Mouse (Mus musculus) heart, postnatal 25 days (tissue): ENCODE measurements at regions not wholly inside any gene's neighbourhood (a gene's known extent, or its start where the extent isn't known, plus 50 kb on each side); places are given as distances from the start of the nearest gene placed in this dataset.

Experiments
- DNase-seq: peaks from one replicate; pipeline ENCODE4 v3.0.0; 2022; ENCODE audit warnings: low spot score
- intact Hi-C: fragments of 180-260 bp; cut with DNase I; formaldehyde crosslinking; loops from one replicate; pipeline ENCODE4 v1.15.1; 2025

- intact Hi-C loops = no loop called here
- DNase-seq = no peak
These were observed 186.4 kb upstream of the Nampt start for GRCm38 (mm10) chr12:32632935-32633334.

- no peak for DNase-seq
- intact Hi-C loops = no loop called here
These were observed 184.3 kb upstream of the Nampt start for GRCm38 (mm10) chr12:32635055-32635454.

DNA sequence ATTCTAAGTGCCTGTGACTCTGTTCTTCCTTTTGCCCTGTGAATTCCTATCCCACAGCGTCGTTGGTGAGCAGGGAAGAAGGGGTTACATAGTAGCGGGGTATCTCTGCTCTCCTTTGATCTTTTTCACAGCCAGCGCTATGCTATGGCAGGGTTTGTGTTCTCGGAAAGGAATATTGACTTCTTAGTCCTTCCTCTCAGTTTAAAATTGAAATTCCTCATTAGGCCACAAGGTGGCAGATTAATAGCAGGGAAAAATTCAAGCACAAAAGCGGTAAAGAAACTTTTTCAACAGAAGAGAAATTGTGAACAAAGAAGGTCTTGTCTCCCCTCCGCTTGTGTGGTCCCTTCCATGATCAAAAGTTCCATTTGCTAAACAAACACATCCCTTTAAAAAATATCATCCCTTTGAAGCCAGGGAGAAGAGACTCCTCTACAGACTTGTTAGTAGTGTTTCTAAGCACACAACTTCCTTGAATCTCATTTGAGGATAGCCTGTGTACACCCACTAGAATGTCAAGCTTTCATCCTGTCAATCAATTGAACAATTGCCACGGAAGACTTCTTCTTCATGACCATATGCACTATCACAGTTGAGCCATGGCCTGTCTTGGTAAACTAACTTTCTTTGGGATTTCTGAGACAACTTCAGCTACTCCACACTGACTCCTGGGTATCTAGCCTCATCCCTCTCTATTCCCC is 181.8 kb upstream of the Nampt start:
- intact Hi-C loops = loop anchor here (1.0 to 2.0 kb wide), 2 partner anchors 189 to 260 kb away; no protein-coding TSS in a partner anchor
- DNase-seq = no peak

DNA sequence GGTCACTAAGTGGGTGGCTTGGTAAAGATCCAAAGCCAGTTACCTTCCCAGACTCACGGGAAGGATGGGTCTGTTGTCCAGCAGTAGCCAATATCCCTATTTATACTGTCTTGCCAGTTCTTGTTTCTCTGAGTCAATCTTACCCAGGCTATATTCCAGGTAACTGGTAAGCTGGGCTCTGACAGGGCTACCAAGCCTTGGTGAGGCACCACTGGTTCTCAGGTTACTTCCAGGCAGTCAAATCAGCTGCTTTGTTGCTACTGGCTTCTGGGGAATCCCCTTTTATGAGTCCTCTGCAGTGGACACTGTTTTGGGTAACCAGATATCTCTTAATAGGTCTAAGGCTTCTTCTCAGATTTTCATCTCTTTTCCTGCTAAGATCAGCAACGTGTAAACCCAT is 178.8 kb upstream of the Nampt start:
- intact Hi-C loops = no loop called here
- no peak for DNase-seq

- intact Hi-C loops = no loop called here
- DNase-seq = no peak
These were observed 176.9 kb upstream of the Nampt start for GRCm38 (mm10) chr12:32642493-32642892.

GRCm38 (mm10) chr12:32653096-32653495 is 166.2 kb upstream of the Nampt start:
- DNase-seq = no peak
- intact Hi-C loops = no loop called here

GRCm38 (mm10) chr12:32656194-32656593 is 163.2 kb upstream of the Nampt start:
- intact Hi-C loops = loop anchor here (2.0 kb wide), 1 partner anchor 23 kb away; no protein-coding TSS in a partner anchor
- DNase-seq = no peak

DNA sequence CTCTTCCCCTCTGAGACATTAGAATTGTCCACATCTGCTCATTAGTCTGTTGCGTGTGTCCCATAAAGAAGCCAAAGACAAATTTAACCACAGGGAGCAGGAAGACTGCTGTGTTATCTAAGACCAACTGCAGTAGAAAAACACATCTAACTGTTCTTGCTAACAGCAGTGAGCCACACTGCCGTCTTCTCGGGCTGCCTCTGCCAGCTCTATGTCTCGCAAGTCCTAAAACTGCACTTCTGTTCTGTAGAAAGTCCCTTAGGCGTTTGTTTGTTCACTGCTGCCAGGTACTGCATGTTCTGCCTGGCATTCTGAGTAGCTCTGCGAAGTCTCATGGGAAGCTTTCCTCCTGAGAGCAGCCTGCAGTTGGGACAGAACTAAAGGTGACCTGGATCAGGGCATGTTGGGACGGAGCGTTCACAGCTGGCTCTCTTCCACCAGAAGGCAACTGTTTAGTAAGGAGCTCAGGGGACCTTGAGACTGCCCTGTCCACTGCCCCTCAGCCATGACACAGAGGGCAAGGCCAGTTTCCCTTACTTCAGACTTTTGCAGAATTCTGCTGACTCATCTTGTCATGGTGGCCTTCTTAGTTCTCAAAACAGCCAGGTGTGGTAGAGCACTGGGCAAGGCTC is 157.4 kb upstream of the Nampt start:
- DNase-seq = peak; percentile 23
- intact Hi-C loops = loop anchor here (5.0 kb wide), 1 partner anchor 105 kb away; no protein-coding TSS in a partner anchor

- intact Hi-C loops = no loop called here
- DNase-seq = no peak
These were observed 153.3 kb upstream of the Nampt start for GRCm38 (mm10) chr12:32666040-32666439.

DNA sequence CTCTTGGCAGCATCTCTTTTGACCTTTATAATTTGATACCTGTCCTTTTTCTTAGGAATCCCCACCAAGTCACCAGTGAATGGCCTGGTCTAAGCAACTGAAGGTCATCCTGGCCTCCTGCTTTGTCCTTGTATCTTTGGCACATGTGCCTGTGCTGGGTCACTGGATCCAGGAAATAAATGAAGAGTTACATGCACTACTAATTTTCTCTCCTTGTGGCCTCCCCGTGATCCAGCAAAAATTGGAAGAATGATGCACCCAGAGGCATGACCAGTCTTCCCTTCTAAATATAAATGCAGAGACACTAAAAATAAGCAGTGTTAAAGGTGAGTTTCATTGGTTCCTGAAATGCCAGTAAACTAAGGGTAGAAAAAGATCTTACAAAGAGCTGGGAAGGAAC is 141.4 kb upstream of the Nampt start:
- no peak for DNase-seq
- intact Hi-C loops = loop anchor here (2.0 to 5.0 kb wide), 2 partner anchors 21 to 84 kb away; no protein-coding TSS in a partner anchor

DNA sequence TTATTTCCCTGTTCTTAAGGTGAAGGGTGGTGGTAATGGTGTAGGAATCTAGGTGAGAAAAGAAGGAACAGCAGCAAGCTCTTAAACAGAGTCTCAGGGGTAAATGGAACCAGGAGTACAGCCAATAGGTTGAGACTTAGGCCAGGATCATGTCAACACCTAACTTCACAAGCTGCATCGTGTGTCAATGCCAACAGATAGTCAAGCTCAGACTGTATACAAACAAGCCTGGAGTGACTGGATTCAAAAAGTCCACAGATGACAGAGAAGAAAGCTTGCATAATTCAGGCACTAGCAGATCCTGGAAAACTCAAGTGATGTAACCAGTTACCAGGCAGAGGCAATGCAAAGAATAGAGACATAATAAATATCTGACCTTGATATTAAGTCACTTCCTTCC is 140.6 kb upstream of the Nampt start:
- DNase-seq = peak; percentile 14
- intact Hi-C loops = loop anchor here (2.0 to 5.0 kb wide), 2 partner anchors 22 to 84 kb away; no protein-coding TSS in a partner anchor

DNA sequence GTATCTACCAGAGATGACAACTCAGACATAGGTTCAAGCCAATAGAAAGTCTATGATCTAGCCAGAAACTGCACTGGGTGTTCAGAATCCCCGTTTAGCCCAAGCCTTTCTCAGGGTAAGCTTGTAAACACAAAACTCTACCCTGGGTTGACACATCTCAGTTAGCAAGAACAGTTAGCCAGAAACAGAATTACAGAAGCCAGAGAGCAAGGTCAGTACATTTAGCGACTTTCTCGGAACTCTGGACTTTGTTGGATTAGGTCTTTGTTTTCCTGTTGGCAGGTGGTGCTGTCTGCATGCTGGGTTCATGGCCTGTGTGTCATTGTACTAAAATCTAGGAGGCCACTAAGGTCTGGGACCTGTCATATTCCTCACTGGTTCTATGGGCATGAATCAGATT is 137.4 kb upstream of the Nampt start:
- intact Hi-C loops = no loop called here
- no peak for DNase-seq

- DNase-seq = no peak
- intact Hi-C loops = no loop called here
These were observed 136.0 kb upstream of the Nampt start for GRCm38 (mm10) chr12:32683375-32683774.

GRCm38 (mm10) chr12:32685788-32686385 is 133.5 kb upstream of the Nampt start:
- intact Hi-C loops = no loop called here
- DNase-seq = no peak

DNA sequence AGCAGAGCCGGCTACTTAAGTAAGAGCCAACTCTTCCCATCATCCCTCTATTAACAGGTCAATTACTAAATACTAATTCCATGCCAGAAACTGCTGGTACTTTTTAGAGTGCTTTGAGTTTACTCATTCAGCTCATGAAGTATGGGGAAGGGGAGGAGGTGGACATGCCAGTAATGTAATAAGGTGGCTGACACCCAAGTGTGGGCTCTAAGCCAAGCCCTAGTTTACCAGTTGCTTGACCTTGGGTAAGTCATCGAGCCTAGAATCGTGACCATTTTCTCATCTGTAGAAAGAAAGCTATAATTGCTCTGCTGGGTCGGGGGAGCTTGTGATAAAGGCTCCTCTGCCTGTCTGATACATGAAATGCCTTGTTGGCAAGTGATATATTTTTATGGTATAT is 130.0 kb upstream of the Nampt start:
- intact Hi-C loops = no loop called here
- no peak for DNase-seq

- intact Hi-C loops = no loop called here
These were observed 129.2 kb upstream of the Nampt start for GRCm38 (mm10) chr12:32690096-32690495.

GRCm38 (mm10) chr12:32692081-32692819 is 127.1 kb upstream of the Nampt start:
- intact Hi-C loops = no loop called here
- DNase-seq = no peak

More at GRCm38 (mm10) chr12:32690096-32690495, 129.2 kb upstream of the Nampt start:
- DNase-seq = no peak

DNA sequence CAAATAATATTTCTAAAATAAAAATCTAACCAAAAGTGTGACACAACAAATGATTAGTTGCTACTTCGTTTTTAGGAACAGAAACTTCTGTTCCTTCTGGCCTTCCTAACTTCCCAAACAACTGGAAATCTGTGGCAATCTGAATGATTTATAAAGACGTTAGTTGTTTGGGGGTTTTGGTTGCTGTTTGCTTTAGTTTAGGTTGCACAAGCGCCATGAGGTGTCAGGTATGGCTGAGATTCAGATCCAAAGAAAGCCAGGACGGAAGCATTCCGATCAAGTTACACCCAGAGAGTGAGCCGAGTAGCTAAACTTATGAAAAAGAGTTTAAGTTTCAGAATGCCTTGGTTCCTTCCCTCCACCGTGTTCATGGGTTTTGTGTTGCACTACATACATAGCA is 126.4 kb upstream of the Nampt start:
- DNase-seq = no peak
- intact Hi-C loops = no loop called here

DNA sequence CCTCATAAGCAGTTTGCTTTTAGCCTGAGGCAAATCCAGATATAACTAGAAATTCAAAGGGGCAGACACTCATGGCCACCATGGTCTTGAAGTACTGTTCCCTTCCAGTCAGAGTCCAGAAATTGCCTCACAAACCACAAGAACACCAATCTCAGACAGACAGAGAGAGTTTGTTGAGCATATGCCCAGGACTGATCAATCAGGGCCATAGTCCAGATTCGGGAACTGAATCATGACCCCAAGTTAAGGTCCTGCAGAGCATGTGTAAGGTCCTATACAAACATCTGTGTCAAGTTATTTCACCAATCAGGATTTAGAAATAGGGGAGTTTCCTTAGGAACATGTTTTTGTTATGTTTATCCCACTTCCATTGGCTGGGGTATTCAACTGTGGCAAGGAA is 125.7 kb upstream of the Nampt start:
- intact Hi-C loops = no loop called here
- DNase-seq = no peak

- no peak for DNase-seq
- intact Hi-C loops = no loop called here
These were observed 122.5 kb upstream of the Nampt start for GRCm38 (mm10) chr12:32696832-32697231.
